Mouse (Mus musculus) liver, embryonic 14 days (tissue): ENCODE data around the gene Cypt3. TPM values are rescaled to one million over a fixed set of nuclear protein-coding genes. Genes with fewer than 3 reads are reported as not detected.

Experiments
- polyA plus RNA-seq: library from polyadenylated mRNA; depleted of rRNA; stranded (reverse); fragments of >200 nt; gene quantifications from 2 replicates; pipeline ENCODE4 v1.2.3, GENCODE M21; 2012; rRNA removed

Gene Cypt3
- polyA plus RNA-seq, result not detected in 2 replicates

DNA sequence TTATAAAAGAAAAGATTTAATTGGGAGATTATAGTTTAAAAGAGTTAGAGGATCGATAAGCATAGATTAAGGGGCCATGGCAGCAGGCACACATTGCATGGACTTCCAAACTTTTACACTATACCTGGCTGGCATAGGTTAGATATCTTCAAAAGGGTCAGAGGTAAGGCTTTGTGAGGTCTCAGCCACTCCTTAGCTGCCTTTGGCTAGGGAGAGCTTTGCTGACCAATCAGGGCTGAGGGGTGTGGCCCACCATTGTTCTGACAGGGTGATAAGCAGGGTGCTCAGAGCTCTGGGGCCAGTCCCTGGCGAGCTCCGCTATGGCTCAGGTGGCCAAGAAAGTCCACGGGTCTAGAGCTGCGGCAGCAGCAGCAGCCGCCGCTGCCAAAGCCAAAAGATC, at the start of gene Cypt3:
Gene Cypt3, plus strand, starts transcription at position 301 of the 400 bp plus-strand sequence.

Other genes starting within 250 kb of the Cypt3 start
- gene Ubqln2, start 60.4 kb upstream of the Cypt3 start, polyA plus RNA-seq, result 6.8 and 8.7 TPM in 2 replicates
- gene Kctd12b, start 137.8 kb downstream of the Cypt3 start, polyA plus RNA-seq, result 0.60 and 0.69 TPM in 2 replicates
- gene Nbdy, start 165.0 kb downstream of the Cypt3 start, polyA plus RNA-seq, result 11.4 and 13.0 TPM in 2 replicates